Mouse (Mus musculus) olfactory bulb, adult 2 months (tissue): Measurements from ENCODE around the gene Stk10.

Experiments
- CTCF ChIP-seq: fragments of 200-500 bp; IDR thresholded peaks from 2 replicates; pipeline ENCODE4 v1.5.1; 2012; ENCODE audit warnings: low read depth, mild to moderate bottlenecking, low read length, moderate library complexity; ENCODE audit not compliant: insufficient read depth
- POLR2A ChIP-seq: fragments of 200-500 bp; IDR thresholded peaks from 2 replicates; pipeline ENCODE4 v1.6.1; 2012; ENCODE audit warnings: mild to moderate bottlenecking, low read depth, low read length, moderate library complexity; ENCODE audit not compliant: insufficient read depth

- TF ChIP-seq CTCF: no peak
- TF ChIP-seq POLR2A: no peak
These were observed 72.2 kb downstream of the Stk10 start for GRCm38 (mm10) chr11:32605131-32605860.
